Mouse (Mus musculus): Measurements from ENCODE around the gene Lkaaear1.

Lkaaear1 gene

GRCm38 (mm10) chr2:181653065-181653464, 45.2 kb downstream of the Lkaaear1 start:
- DNase-seq, result no peak

- DNase-seq, result no peak
Measured at GRCm38 (mm10) chr2:181648926-181649325, 49.3 kb downstream of the Lkaaear1 start.

Measured in heart, adult 11 months (tissue).